Mouse (Mus musculus): ENCODE measurements around the gene Naa80. TPM values are rescaled to one million over a fixed set of nuclear protein-coding genes. Genes with fewer than 3 reads are reported as not detected.

The Naa80 gene
- polyA plus RNA-seq, 1 experiment from 2014 or later = 14.7 TPM

- H3K36me3 ChIP-seq (ENCODE audit: insufficient read depth) = peaks cover 25% of the 10 kb centered on the region
- no peak overlapping the region for H3K27ac ChIP-seq (ENCODE audit: low read depth)
- no peak for ATAC-seq (ENCODE audit: insufficient read depth)
- 85% methylated on average over 10 of the region's 10 CpGs for WGBS
- H3K4me3 ChIP-seq (ENCODE audit: low read depth, low read length) = no peak overlapping the region
- no peaks in the 10 kb centered on the region for H3K27me3 ChIP-seq (ENCODE audit: insufficient read depth, low read length)
- H3K4me2 ChIP-seq = no peak overlapping the region
- no peak for TF ChIP-seq CTCF (IDR thresholded peaks at IDR 0.05; ENCODE audit: low read depth)
- DNase-seq = no peak
- H3K9ac ChIP-seq = no peak overlapping the region
- peaks cover 14% of the 10 kb centered on the region for H3K4me1 ChIP-seq (ENCODE audit: insufficient read depth)
- no peaks in the 10 kb centered on the region for H3K9me3 ChIP-seq (ENCODE audit: low read depth, low read length)
Measured at GRCm38 (mm10) chr9:107545199-107545598, 33.5 kb upstream of the Naa80 start.

- no peaks in the 10 kb centered on the region for H3K27me3 ChIP-seq (ENCODE audit: insufficient read depth, low read length)
- no peak overlapping the region for H3K27ac ChIP-seq (ENCODE audit: low read depth)
- H3K4me3 ChIP-seq (ENCODE audit: low read depth, low read length) = no peak overlapping the region
- no peaks in the 10 kb centered on the region for H3K9me3 ChIP-seq (ENCODE audit: low read depth, low read length)
- no peak overlapping the region for H3K9ac ChIP-seq
- no peak overlapping the region for H3K4me2 ChIP-seq
- 12% methylated on average over 3 of the region's 3 CpGs for WGBS
- peak; percentile 93 for TF ChIP-seq CTCF (IDR thresholded peaks at IDR 0.05; ENCODE audit: low read depth)
- H3K4me1 ChIP-seq (ENCODE audit: insufficient read depth) = peaks cover 14% of the 10 kb centered on the region
- DNase-seq (peak; percentile 90), ATAC-seq (ENCODE audit: insufficient read depth) (no peak)
- peaks cover 23% of the 10 kb centered on the region for H3K36me3 ChIP-seq (ENCODE audit: insufficient read depth)
Measured at GRCm38 (mm10) chr9:107545602-107546001, 33.1 kb upstream of the Naa80 start.

GRCm38 (mm10) chr9:107547026-107547425 lies 31.7 kb upstream of the Naa80 start, which contains the start of gene Zmynd10:
Gene Zmynd10 (plus strand): TSS chr9:107547298.
- peak within 1 kb of the TSS; percentile 16 for H3K4me3 ChIP-seq (ENCODE audit: low read depth, low read length)
- H3K9ac ChIP-seq = 0 out of 2 replicates have a peak within 1 kb of the TSS, but pooled peaks have one; percentile 28
- H3K4me2 ChIP-seq = peak within 1 kb of the TSS; percentile 53
- H3K27ac ChIP-seq (ENCODE audit: low read depth) = no peak within 1 kb of the TSS
- peak; percentile 98 for DNase-seq
- H3K4me1 ChIP-seq (ENCODE audit: insufficient read depth) = peaks cover 18% of the 10 kb centered on the region
- no peaks in the 10 kb centered on the region for H3K27me3 ChIP-seq (ENCODE audit: insufficient read depth, low read length)
- no peak for TF ChIP-seq CTCF (IDR thresholded peaks at IDR 0.05; ENCODE audit: low read depth)
- peaks cover 23% of the 10 kb centered on the region for H3K36me3 ChIP-seq (ENCODE audit: insufficient read depth)
- no peaks in the 10 kb centered on the region for H3K9me3 ChIP-seq (ENCODE audit: low read depth, low read length)
- peak; percentile 64 for ATAC-seq (ENCODE audit: insufficient read depth)
- WGBS = 2% methylated on average over 20 of the region's 20 CpGs

GRCm38 (mm10) chr9:107547957-107548356 lies 30.7 kb upstream of the Naa80 start:
- Histone ChIP-seq H3K4me2 (no peak overlapping the region), H3K9ac (no peak overlapping the region), H3K27ac (ENCODE audit: low read depth) (no peak overlapping the region), H3K9me3 (ENCODE audit: low read depth, low read length) (no peaks in the 10 kb centered on the region), H3K4me1 (ENCODE audit: insufficient read depth) (peaks cover 21% of the 10 kb centered on the region), H3K4me3 (ENCODE audit: low read depth, low read length) (no peak overlapping the region), H3K36me3 (ENCODE audit: insufficient read depth) (peaks cover 23% of the 10 kb centered on the region), H3K27me3 (ENCODE audit: insufficient read depth, low read length) (no peaks in the 10 kb centered on the region)
- no peak for DNase-seq
- 72% methylated on average over 5 of the region's 5 CpGs for WGBS
- ATAC-seq (ENCODE audit: insufficient read depth) = no peak
- TF ChIP-seq CTCF (IDR thresholded peaks at IDR 0.05; ENCODE audit: low read depth) = no peak

- DNase-seq = no peak
- no peak for ATAC-seq (ENCODE audit: insufficient read depth)
- peaks cover 27% of the 10 kb centered on the region for H3K4me1 ChIP-seq (ENCODE audit: insufficient read depth)
- H3K9ac ChIP-seq = no peak overlapping the region
- no peaks in the 10 kb centered on the region for H3K27me3 ChIP-seq (ENCODE audit: insufficient read depth, low read length)
- H3K4me2 ChIP-seq = no peak overlapping the region
- no peak overlapping the region for H3K27ac ChIP-seq (ENCODE audit: low read depth)
- WGBS = 84% methylated on average over 10 of the region's 10 CpGs
- H3K9me3 ChIP-seq (ENCODE audit: low read depth, low read length) = no peaks in the 10 kb centered on the region
- TF ChIP-seq CTCF (IDR thresholded peaks at IDR 0.05; ENCODE audit: low read depth) = no peak
- no peak overlapping the region for H3K4me3 ChIP-seq (ENCODE audit: low read depth, low read length)
- peaks cover 18% of the 10 kb centered on the region for H3K36me3 ChIP-seq (ENCODE audit: insufficient read depth)
Measured at GRCm38 (mm10) chr9:107548820-107549219, 29.9 kb upstream of the Naa80 start.

- ATAC-seq (ENCODE audit: insufficient read depth) = no peak
- no peak overlapping the region for H3K27ac ChIP-seq (ENCODE audit: low read depth)
- no peak overlapping the region for H3K9ac ChIP-seq
- peaks cover 29% of the 10 kb centered on the region for H3K4me1 ChIP-seq (ENCODE audit: insufficient read depth)
- WGBS = 64% methylated on average over 20 of the region's 20 CpGs
- H3K27me3 ChIP-seq (ENCODE audit: insufficient read depth, low read length) = no peaks in the 10 kb centered on the region
- H3K36me3 ChIP-seq (ENCODE audit: insufficient read depth) = peaks cover 11% of the 10 kb centered on the region; the same call in 1 of the 2 replicates
- no peak for DNase-seq
- no peak overlapping the region for H3K4me3 ChIP-seq (ENCODE audit: low read depth, low read length)
- TF ChIP-seq CTCF (IDR thresholded peaks at IDR 0.05; ENCODE audit: low read depth) = no peak
- H3K4me2 ChIP-seq = 0 out of 2 replicates have a peak overlapping the region, but pooled peaks have one; percentile 10
- H3K9me3 ChIP-seq (ENCODE audit: low read depth, low read length) = no peaks in the 10 kb centered on the region
Measured at GRCm38 (mm10) chr9:107549297-107550074, 29.2 kb upstream of the Naa80 start.

- ATAC-seq (ENCODE audit: insufficient read depth) = no peak
- TF ChIP-seq CTCF (IDR thresholded peaks at IDR 0.05; ENCODE audit: low read depth) = no peak
- 30% methylated on average over 23 of the region's 23 CpGs for WGBS
- Histone ChIP-seq H3K36me3 (ENCODE audit: insufficient read depth) (0 out of 2 replicates have a peak, but pooled peaks cover 3% of the 10 kb centered on the region), H3K9me3 (ENCODE audit: low read depth, low read length) (no peaks in the 10 kb centered on the region), H3K27ac (ENCODE audit: low read depth) (no peak overlapping the region; the same call in 1 of the 2 replicates), H3K27me3 (ENCODE audit: insufficient read depth, low read length) (no peaks in the 10 kb centered on the region), H3K4me2 (peak overlapping the region; percentile 97), H3K4me3 (ENCODE audit: low read depth, low read length) (peak overlapping the region; percentile 60), H3K9ac (peak overlapping the region; percentile 75), H3K4me1 (ENCODE audit: insufficient read depth) (peaks cover 29% of the 10 kb centered on the region)
- no peak for DNase-seq
Measured at GRCm38 (mm10) chr9:107550491-107551116, 28.1 kb upstream of the Naa80 start.
